Comparison of ENCODE assay signal across 8 mouse cellular contexts in the genomic region with DNA sequence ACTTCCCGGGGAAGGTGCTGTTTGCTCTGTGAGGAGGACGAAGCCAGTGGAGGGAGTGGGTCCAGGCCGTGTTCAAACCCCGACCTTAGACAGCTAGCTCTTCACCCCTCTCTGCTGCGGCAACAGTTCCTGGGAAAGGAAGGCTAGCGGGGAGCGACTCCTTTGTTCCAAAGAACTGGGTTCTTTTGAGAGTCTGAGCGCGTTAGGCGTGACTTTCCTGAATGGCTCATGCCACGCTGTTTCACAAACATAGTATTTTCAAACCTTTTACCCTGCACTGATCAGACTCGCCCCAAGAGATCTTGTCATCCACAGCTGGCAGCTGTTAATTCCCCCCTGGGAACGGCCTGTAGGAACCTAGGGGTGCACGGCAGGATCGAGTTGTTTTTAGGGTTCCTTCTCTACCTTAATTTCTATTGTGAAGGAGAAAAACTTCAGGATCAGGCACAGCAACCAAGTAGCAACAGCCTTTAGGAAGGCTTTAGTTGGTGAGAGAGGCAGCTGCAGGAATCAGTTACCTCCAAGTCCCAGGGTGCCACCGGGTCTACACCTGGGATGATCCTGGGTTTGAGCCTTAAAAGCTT. TPM values are rescaled to one million over a fixed set of nuclear protein-coding genes. Genes with fewer than 3 reads are reported as not detected.
A peak's percentile ranks its signal among the peaks of the same experiment; 100 is the strongest.
DNase-seq lines count a peak whose midpoint lies in the region; ATAC-seq lines count a peak whose summit lies in the region.

No protein-coding gene starts in this region.

- H3K9me3 ChIP-seq in kidney, embryonic 14.5 days (ENCODE audit: control insufficient read depth, low read length), result no peaks in the 10 kb centered on the region
- H3K9me3 ChIP-seq in forebrain, embryonic 16.5 days (ENCODE audit: control insufficient read depth, low read length), result no peaks in the 10 kb centered on the region
- H3K9me3 ChIP-seq in limb, embryonic 15.5 days, result no peaks in the 10 kb centered on the region
- no peaks in the 10 kb centered on the region for H3K9me3 ChIP-seq in stomach, embryonic 14.5 days (ENCODE audit: control insufficient read depth, low read depth, low read length)

- no peaks in the 10 kb centered on the region for H3K27me3 ChIP-seq in kidney, embryonic 14.5 days (ENCODE audit: control insufficient read depth, insufficient read depth, low read length)
- H3K27me3 ChIP-seq in forebrain, embryonic 16.5 days (replicated peaks; ENCODE audit: control insufficient read depth, insufficient read depth, low read length), result no peaks in the 10 kb centered on the region
- no peaks in the 10 kb centered on the region for H3K27me3 ChIP-seq in limb, embryonic 15.5 days
- H3K27me3 ChIP-seq in stomach, embryonic 14.5 days (ENCODE audit: control insufficient read depth, insufficient read depth, low read length), result no peaks in the 10 kb centered on the region

- H3K4me2 ChIP-seq in kidney, embryonic 14.5 days (replicated peaks; ENCODE audit: low read depth, low read length), result peak overlapping the region; percentile 93
- peak overlapping the region; percentile 52 for H3K4me2 ChIP-seq in forebrain, embryonic 16.5 days (ENCODE audit: low read length)
- H3K4me2 ChIP-seq in limb, embryonic 15.5 days, result peak overlapping the region; percentile 74
- H3K4me2 ChIP-seq in stomach, embryonic 14.5 days (replicated peaks; ENCODE audit: low read depth, low read length), result peak overlapping the region; percentile 91

- no peaks in the 10 kb centered on the region for H3K36me3 ChIP-seq in kidney, embryonic 14.5 days (ENCODE audit: control insufficient read depth, insufficient read depth, low read length)
- no peaks in the 10 kb centered on the region for H3K36me3 ChIP-seq in forebrain, embryonic 16.5 days (ENCODE audit: control insufficient read depth, insufficient read depth)
- peaks cover 13% of the 10 kb centered on the region for H3K36me3 ChIP-seq in limb, embryonic 15.5 days
- no peaks in the 10 kb centered on the region for H3K36me3 ChIP-seq in stomach, embryonic 14.5 days (ENCODE audit: control insufficient read depth, insufficient read depth, low read length)

- H3K4me1 ChIP-seq in kidney, embryonic 14.5 days (ENCODE audit: control insufficient read depth, insufficient read depth, low read length), result peaks cover 10% of the 10 kb centered on the region; the same call in 1 of the 2 replicates
- H3K4me1 ChIP-seq in forebrain, embryonic 16.5 days (replicated peaks; ENCODE audit: control insufficient read depth, insufficient read depth, low read length), result peaks cover 15% of the 10 kb centered on the region
- H3K4me1 ChIP-seq in limb, embryonic 15.5 days, result peaks cover 19% of the 10 kb centered on the region
- H3K4me1 ChIP-seq in stomach, embryonic 14.5 days (ENCODE audit: control insufficient read depth, insufficient read depth, low read length), result peaks cover 13% of the 10 kb centered on the region; the same call in 1 of the 2 replicates

- H3K4me3 ChIP-seq in kidney, embryonic 14.5 days (ENCODE audit: low read length), result peak overlapping the region; percentile 78
- H3K4me3 ChIP-seq in forebrain, embryonic 16.5 days (replicated peaks; ENCODE audit: low read length), result peak overlapping the region; percentile 82
- H3K4me3 ChIP-seq in limb, embryonic 15.5 days, result peak overlapping the region; percentile 83
- peak overlapping the region; percentile 67 for H3K4me3 ChIP-seq in stomach, embryonic 14.5 days (ENCODE audit: low read depth, low read length)

- 3% methylated on average over 16 of the region's 16 CpGs for WGBS in kidney, embryonic 14.5 days
- WGBS in forebrain, embryonic 16.5 days, result 2% methylated on average over 16 of the region's 16 CpGs
- 2% methylated on average over 16 of the region's 16 CpGs for WGBS in limb, embryonic 15.5 days
- 2% methylated on average over 16 of the region's 16 CpGs for WGBS in stomach, embryonic 14.5 days

- H3K9ac ChIP-seq in kidney, embryonic 14.5 days (ENCODE audit: low read depth, low read length), result peak overlapping the region; percentile 89; the same call in 1 of the 2 replicates
- peak overlapping the region; percentile 93 for H3K9ac ChIP-seq in forebrain, embryonic 16.5 days (replicated peaks; ENCODE audit: low read depth, low read length)
- peak overlapping the region; percentile 86 for H3K9ac ChIP-seq in limb, embryonic 15.5 days
- H3K9ac ChIP-seq in stomach, embryonic 14.5 days (replicated peaks; ENCODE audit: low read depth, low read length), result peak overlapping the region; percentile 60

- peak overlapping the region; percentile 90; the same call in 1 of the 2 replicates for H3K27ac ChIP-seq in kidney, embryonic 14.5 days (ENCODE audit: low read depth, low read length)
- peak overlapping the region; percentile 99 for H3K27ac ChIP-seq in forebrain, embryonic 16.5 days (ENCODE audit: low read length)
- H3K27ac ChIP-seq in limb, embryonic 15.5 days, result peak overlapping the region; percentile 99
- H3K27ac ChIP-seq in stomach, embryonic 14.5 days (ENCODE audit: low read length), result peak overlapping the region; percentile 96

- no peak for ATAC-seq in kidney, embryonic 14.5 days (ENCODE audit: low FRiP score, low TSS enrichment)
- ATAC-seq in forebrain, embryonic 16.5 days, result peak; percentile 5; the same call in 1 of the 2 replicates
- ATAC-seq in limb, embryonic 15.5 days (ENCODE audit: insufficient number of reproducible peaks, low FRiP score, low TSS enrichment, low read depth), result 0 out of 2 replicates have a peak, but pooled peaks have one; percentile 7
- ATAC-seq in stomach, embryonic 14.5 days (ENCODE audit: insufficient number of reproducible peaks, insufficient read depth, low FRiP score, low read depth), result no peak
- ATAC-seq in CD4-positive, CD25-positive, alpha-beta regulatory T cell, adult 4 months, result no peak

- no peak for DNase-seq in kidney, adult 8-10 months
- DNase-seq in R1 (ENCODE audit: low read depth, low spot score), result peak; percentile 51
- no peak for DNase-seq in left cerebral cortex, adult 9 months (ENCODE audit: low spot score in 2 of 2)

RNA-seq across cellular contexts. Expression of a gene that starts 1.3 kb away (rescaled TPM):
- polyA plus RNA-seq in kidney, embryonic 14.5 days (2014; fragmentation: Nextera tagmentation; extraction: Ambion mirVana), result 7.3 and 8.6 TPM in 2 replicates
- polyA plus RNA-seq in forebrain, embryonic 16.5 days (2015; fragmentation: Nextera tagmentation; extraction: Ambion mirVana), result 38.9 and 40.3 TPM in 2 replicates
- 83.7 and 87.9 TPM in 2 replicates for polyA plus RNA-seq in limb, embryonic 15.5 days (2015; fragmentation: Nextera tagmentation; extraction: Ambion mirVana)
- 21.1 and 23.0 TPM in 2 replicates for polyA plus RNA-seq in stomach, embryonic 14.5 days (2014; fragmentation: Nextera tagmentation; extraction: Ambion mirVana)
- 1 to 10 TPM; 5.6 to 6.0 TPM for polyA plus RNA-seq in CD4-positive, CD25-positive, alpha-beta regulatory T cell, adult 4 months (2017; shearing (Covaris generic))

RNA-seq across cellular contexts. Expression of a gene that starts 31.8 kb away (rescaled TPM):
- polyA plus RNA-seq in kidney, embryonic 14.5 days (2014; fragmentation: Nextera tagmentation; extraction: Ambion mirVana), result not detected in 2 replicates
- not detected in 2 replicates for polyA plus RNA-seq in forebrain, embryonic 16.5 days (2015; fragmentation: Nextera tagmentation; extraction: Ambion mirVana)
- polyA plus RNA-seq in limb, embryonic 15.5 days (2015; fragmentation: Nextera tagmentation; extraction: Ambion mirVana), result not detected in 2 replicates
- not detected in 2 replicates for polyA plus RNA-seq in stomach, embryonic 14.5 days (2014; fragmentation: Nextera tagmentation; extraction: Ambion mirVana)
- not detected for polyA plus RNA-seq in CD4-positive, CD25-positive, alpha-beta regulatory T cell, adult 4 months (2017; shearing (Covaris generic))

Comparison
In these comparisons a context has a peak if more than half of its experiments do, and no peak if none do; other contexts are left out.
1. ATAC-seq: peak in forebrain, embryonic 16.5 days (single experiment) and limb, embryonic 15.5 days (single experiment); none in kidney, embryonic 14.5 days (single experiment), stomach, embryonic 14.5 days (single experiment) and CD4-positive, CD25-positive, alpha-beta regulatory T cell, adult 4 months (single experiment).
2. Peak in every context shown above with its lines, with median percentiles within 50 percentile points of each other: H3K27ac ChIP-seq, H3K4me2 ChIP-seq, H3K4me3 ChIP-seq and H3K9ac ChIP-seq.